Mouse (Mus musculus): ENCODE data around the gene Mms19.

The Mms19 gene

GRCm38 (mm10) chr19:41997090-41997489 is 16.1 kb upstream of the Mms19 start:
- DNase-seq = no peak

GRCm38 (mm10) chr19:41995483-41995882 is 14.5 kb upstream of the Mms19 start:
- no peak for DNase-seq

- peak in 1 of 2 experiments; percentile 44 for DNase-seq
Observed at GRCm38 (mm10) chr19:41994023-41994422, 13.1 kb upstream of the Mms19 start.

- peak; percentile 92 to 94 for DNase-seq
Observed at GRCm38 (mm10) chr19:41993484-41993883, 12.5 kb upstream of the Mms19 start.

- no peak for DNase-seq
Observed at GRCm38 (mm10) chr19:41992971-41993370, 12.0 kb upstream of the Mms19 start.

GRCm38 (mm10) chr19:41991926-41992477 is 11.0 kb upstream of the Mms19 start:
- DNase-seq = peak in 1 of 2 experiments; percentile 21

- peak in 1 of 2 experiments; percentile 38 for DNase-seq
Observed at GRCm38 (mm10) chr19:41989810-41990209, 8.9 kb upstream of the Mms19 start.

- no peak for DNase-seq
Observed at GRCm38 (mm10) chr19:41987206-41987605, 6.2 kb upstream of the Mms19 start.

GRCm38 (mm10) chr19:41985994-41986393 is 5.0 kb upstream of the Mms19 start:
- peak in 1 of 2 experiments; percentile 29 for DNase-seq

GRCm38 (mm10) chr19:41982791-41983150 is 1.8 kb upstream of the Mms19 start:
- DNase-seq = peak in 1 of 2 experiments; percentile 23

GRCm38 (mm10) chr19:41981931-41982790 is 1.2 kb upstream of the Mms19 start:
- DNase-seq = peak; percentile 51 to 77

GRCm38 (mm10) chr19:41981595-41981927 is 604 bp upstream of the Mms19 start, which contains the start of gene Ubtd1:
TSS of gene Ubtd1 (plus strand) at chr19:41981763.
- no peak for DNase-seq

- DNase-seq = peak; percentile 53 to 76
Observed at GRCm38 (mm10) chr19:41980422-41980818, 537 bp downstream of the Mms19 start.

- no peak for DNase-seq
Observed at GRCm38 (mm10) chr19:41973891-41974794, 6.8 kb downstream of the Mms19 start.

GRCm38 (mm10) chr19:41969618-41970017 is 11.3 kb downstream of the Mms19 start:
- no peak for DNase-seq

GRCm38 (mm10) chr19:41953574-41953973 is 27.4 kb downstream of the Mms19 start:
- no peak for DNase-seq

GRCm38 (mm10) chr19:41952287-41952686 is 28.7 kb downstream of the Mms19 start:
- DNase-seq = peak in 1 of 2 experiments; percentile 29

- no peak for DNase-seq
Observed at GRCm38 (mm10) chr19:41943841-41944240, 37.1 kb downstream of the Mms19 start.

GRCm38 (mm10) chr19:41938539-41938938 is 42.4 kb downstream of the Mms19 start:
- no peak for DNase-seq

GRCm38 (mm10) chr19:41935921-41936320 is 45.0 kb downstream of the Mms19 start:
- no peak for DNase-seq

- no peak for DNase-seq
Observed at GRCm38 (mm10) chr19:41934124-41934523, 46.8 kb downstream of the Mms19 start.

- DNase-seq = peak; percentile 98 to 100
Observed at GRCm38 (mm10) chr19:41933179-41934086, 47.5 kb downstream of the Mms19 start, which contains the start of the genes Exosc1 and Zdhhc16. TSS of gene Exosc1 (minus strand) at chr19:41933423. TSS of gene Zdhhc16 (plus strand) at chr19:41933480.
